ENCODE assay signal across 19 mouse cellular contexts in genomic region chr8:10416806-10417205, GRCm38 (mm10).
DNase-seq lines count a peak whose midpoint lies in the region; ATAC-seq and TF ChIP-seq lines count a peak whose summit lies in the region.
"Had no signal": no experiment of that assay in that cellular context is flagged by ENCODE, and none has a peak within 500 bp of the region (broad histone marks: within the 10 kb centered on the region; RNA-seq: fewer than 3 reads in every experiment).

No protein-coding gene starts in this region.

- no peak overlapping the region for H3K4me2 ChIP-seq in stomach, postnatal 0 days (replicated peaks; ENCODE audit: low read depth)
- H3K4me2 ChIP-seq: embryonic facial prominence, embryonic 12.5 days; forebrain, embryonic 13.5 days; forebrain, embryonic 15.5 days had no signal

- TF ChIP-seq POLR2A in thymus, adult 2 months (IDR thresholded peaks at IDR 0.05; ENCODE audit: control insufficient read depth, extremely low read depth, insufficient read depth, low read length, poor library complexity) = no peak

- peak; percentile 59 for DNase-seq in heart, embryonic 10.5 days (ENCODE audit: low spot score)
- DNase-seq in heart, adult 8-10 months (ENCODE audit: low spot score) = no peak
- DNase-seq in urinary bladder, postnatal 14 days (ENCODE audit: low spot score) = peak; percentile 33
- no peak for DNase-seq in urinary bladder, adult 2 months (ENCODE audit: low spot score)
- DNase-seq in stomach, postnatal 0 days (ENCODE audit: low spot score) = no peak
- DNase-seq in thymus, adult 2 months = no peak
- DNase-seq: adrenal gland, adult 8-10 months; adrenal gland, postnatal 14 days; adrenal gland, postnatal 36 days; cerebellum, adult 11-12 months; cerebellum, adult 2 months; cerebellum, adult 9-10 months; cerebellum, postnatal 10 days; cerebellum, postnatal 25 days had no signal

- WGBS in heart, embryonic 10.5 days = 80% methylated on average over 12 of the region's 12 CpGs
- WGBS in stomach, postnatal 0 days = 43% methylated on average over 12 of the region's 12 CpGs
- WGBS in thymus, adult 2 months = 88% methylated on average over 12 of the region's 12 CpGs

- H3K4me1 ChIP-seq in heart, embryonic 10.5 days = peaks cover 8% of the 10 kb centered on the region; the same call in 1 of the 2 replicates
- H3K4me1 ChIP-seq in stomach, postnatal 0 days (replicated peaks; ENCODE audit: control insufficient read depth, insufficient read depth) = 0 out of 2 replicates have a peak, but pooled peaks cover 3% of the 10 kb centered on the region
- H3K4me1 ChIP-seq in thymus, adult 2 months (replicated peaks; ENCODE audit: control insufficient read depth, insufficient read depth, low read length) = no peaks in the 10 kb centered on the region
- H3K4me1 ChIP-seq: embryonic facial prominence, embryonic 12.5 days had no signal

- no peaks in the 10 kb centered on the region for H3K27me3 ChIP-seq in heart, embryonic 10.5 days (ENCODE audit: insufficient read depth, poor library complexity, severe bottlenecking)
- H3K27me3 ChIP-seq in stomach, postnatal 0 days (ENCODE audit: control insufficient read depth, insufficient read depth, low read length) = no peaks in the 10 kb centered on the region
- no peaks in the 10 kb centered on the region for H3K27me3 ChIP-seq in thymus, adult 2 months (ENCODE audit: control insufficient read depth, insufficient read depth, low read length)
- H3K27me3 ChIP-seq: embryonic facial prominence, embryonic 12.5 days; forebrain, embryonic 13.5 days; forebrain, embryonic 15.5 days had no signal

- TF ChIP-seq CTCF in stomach, postnatal 0 days (IDR thresholded peaks at IDR 0.05; ENCODE audit: low read depth) = no peak
- no peak for TF ChIP-seq CTCF in thymus, adult 2 months (IDR thresholded peaks at IDR 0.05; ENCODE audit: borderline replicate concordance, control insufficient read depth, extremely low read depth, insufficient read depth, low read length, poor library complexity)

- H3K4me3 ChIP-seq in heart, embryonic 10.5 days = no peak overlapping the region
- no peak overlapping the region for H3K4me3 ChIP-seq in stomach, postnatal 0 days (ENCODE audit: low read depth, low read length)
- H3K4me3 ChIP-seq in thymus, adult 2 months (ENCODE audit: control insufficient read depth, insufficient read depth, low read length) = no peak overlapping the region
- H3K4me3 ChIP-seq: embryonic facial prominence, embryonic 10.5 days; embryonic facial prominence, embryonic 12.5 days; forebrain, embryonic 13.5 days; forebrain, embryonic 15.5 days had no signal

- no peak for TF ChIP-seq EP300 in stomach, postnatal 0 days (optimal IDR thresholded peaks at IDR 0.05)

- no peaks in the 10 kb centered on the region for H3K9me3 ChIP-seq in heart, embryonic 10.5 days
- H3K9me3 ChIP-seq in stomach, postnatal 0 days (ENCODE audit: control insufficient read depth, low read length) = no peaks in the 10 kb centered on the region
- H3K9me3 ChIP-seq: embryonic facial prominence, embryonic 10.5 days; embryonic facial prominence, embryonic 12.5 days; forebrain, embryonic 13.5 days; forebrain, embryonic 15.5 days had no signal

- ATAC-seq in stomach, postnatal 0 days (ENCODE audit: low FRiP score, low TSS enrichment) = peak; percentile 20; the same call in 1 of the 2 replicates
- ATAC-seq: activated CD4-positive, CD25-positive, alpha-beta regulatory T cell, adult 4 months; forebrain, embryonic 13.5 days; forebrain, embryonic 15.5 days had no signal

- H3K9ac ChIP-seq in stomach, postnatal 0 days (ENCODE audit: low read length) = no peak overlapping the region
- H3K9ac ChIP-seq: embryonic facial prominence, embryonic 12.5 days; forebrain, embryonic 13.5 days; forebrain, embryonic 15.5 days had no signal

- no peaks in the 10 kb centered on the region for H3K36me3 ChIP-seq in heart, embryonic 10.5 days
- H3K36me3 ChIP-seq in stomach, postnatal 0 days (ENCODE audit: control insufficient read depth, insufficient read depth, low read length) = no peaks in the 10 kb centered on the region
- H3K36me3 ChIP-seq in thymus, adult 2 months (ENCODE audit: control insufficient read depth, insufficient read depth, low read length) = no peaks in the 10 kb centered on the region
- H3K36me3 ChIP-seq: embryonic facial prominence, embryonic 10.5 days; embryonic facial prominence, embryonic 12.5 days; forebrain, embryonic 15.5 days had no signal

- H3K27ac ChIP-seq in heart, embryonic 10.5 days = no peak overlapping the region
- no peak overlapping the region for H3K27ac ChIP-seq in stomach, postnatal 0 days (replicated peaks)
- no peak overlapping the region for H3K27ac ChIP-seq in thymus, adult 2 months (ENCODE audit: control insufficient read depth, insufficient read depth, low read length)
- H3K27ac ChIP-seq: embryonic facial prominence, embryonic 10.5 days; embryonic facial prominence, embryonic 12.5 days; forebrain, embryonic 13.5 days; forebrain, embryonic 15.5 days had no signal

Comparison
In these comparisons a context has a peak if more than half of its experiments do, and no peak if none do; other contexts are left out.
1. DNase-seq: peak in heart, embryonic 10.5 days (single experiment) and urinary bladder, postnatal 14 days (single experiment); none in heart, adult 8-10 months (single experiment), urinary bladder, adult 2 months (single experiment), stomach, postnatal 0 days (single experiment) and thymus, adult 2 months (single experiment).